20 mouse cellular contexts compared by ENCODE assay signal in genomic region chr10:80538180-80538579, GRCm38 (mm10). TPM values are rescaled to one million over a fixed set of nuclear protein-coding genes. Genes with fewer than 3 reads are reported as not detected.
A peak's percentile ranks its signal among the peaks of the same experiment; 100 is the strongest.
DNase-seq lines count a peak whose midpoint lies in the region; ATAC-seq and TF ChIP-seq lines count a peak whose summit lies in the region.
"Had no signal": no experiment of that assay in that cellular context is flagged by ENCODE, and none has a peak within 500 bp of the region (broad histone marks: within the 10 kb centered on the region; RNA-seq: fewer than 3 reads in every experiment).

No protein-coding gene starts in this region.

- H3K9me3 ChIP-seq in liver, embryonic 15.5 days (replicated peaks) = no peaks in the 10 kb centered on the region
- H3K9me3 ChIP-seq: embryonic facial prominence, embryonic 15.5 days; heart, embryonic 12.5 days; hindbrain, embryonic 15.5 days; midbrain, embryonic 10.5 days; neural tube, embryonic 15.5 days had no signal

- no peaks in the 10 kb centered on the region; the same call in 1 of the 2 replicates for H3K4me1 ChIP-seq in kidney, adult 2 months (ENCODE audit: control insufficient read depth, insufficient read depth, low read length)
- H3K4me1 ChIP-seq in liver, embryonic 15.5 days (replicated peaks) = peaks cover 72% of the 10 kb centered on the region

- ATAC-seq in liver, embryonic 15.5 days (ENCODE audit: insufficient read depth) = no peak

- peak; percentile 31 for DNase-seq in kidney, adult 2 months
- DNase-seq in kidney, adult 9 months = no peak
- DNase-seq in 416B (ENCODE audit: low read depth) (peak; percentile 46), MN1 (ENCODE audit: low spot score) (peak; percentile 70)
- DNase-seq in heart, adult 11 months = no peak
- no peak for DNase-seq in urinary bladder, postnatal 4 days (ENCODE audit: low spot score in 2 of 2)
- DNase-seq: cerebellum, adult 9-10 months; layer of hippocampus, postnatal 36 days; lung, postnatal 14 days; right cerebral cortex, postnatal 4 days; thymus, postnatal 4 days had no signal

- H3K27me3 ChIP-seq in kidney, adult 2 months (replicated peaks; ENCODE audit: control insufficient read depth, insufficient read depth, low read length) = no peaks in the 10 kb centered on the region
- peaks cover 22% of the 10 kb centered on the region for H3K27me3 ChIP-seq in liver, embryonic 15.5 days

- no peak overlapping the region; the same call in 1 of the 2 replicates for H3K4me2 ChIP-seq in liver, embryonic 15.5 days

- no peak overlapping the region for H3K4me3 ChIP-seq in kidney, adult 2 months (ENCODE audit: insufficient read depth, low read depth, low read length)
- no peak overlapping the region; the same call in 1 of the 2 replicates for H3K4me3 ChIP-seq in liver, embryonic 15.5 days (replicated peaks)

- TF ChIP-seq CTCF in kidney, adult 2 months (conservative IDR thresholded peaks at IDR 0.05; ENCODE audit: insufficient read depth, insufficient read length, low read depth, low read length) = no peak

- H3K9ac ChIP-seq in liver, embryonic 15.5 days = no peak overlapping the region
- H3K9ac ChIP-seq: embryonic facial prominence, embryonic 15.5 days; heart, embryonic 12.5 days; hindbrain, embryonic 15.5 days; neural tube, embryonic 15.5 days had no signal

- WGBS in kidney, adult 2 months = 51% methylated on average over 5 of the region's 5 CpGs
- WGBS in liver, embryonic 15.5 days (ENCODE audit: insufficient replicate concordance) = 56% methylated on average over 5 of the region's 5 CpGs

- peaks cover 2% of the 10 kb centered on the region; the same call in 1 of the 2 replicates for H3K36me3 ChIP-seq in kidney, adult 2 months (ENCODE audit: control insufficient read depth, insufficient read depth, low read length)
- peaks cover 22% of the 10 kb centered on the region for H3K36me3 ChIP-seq in liver, embryonic 15.5 days (replicated peaks)

- TF ChIP-seq POLR2A in kidney, adult 2 months (IDR thresholded peaks at IDR 0.05; ENCODE audit: low read depth, low read length) = no peak

- H3K27ac ChIP-seq in kidney, adult 2 months (ENCODE audit: insufficient read depth, low read depth, low read length) = no peak overlapping the region
- H3K27ac ChIP-seq in liver, embryonic 15.5 days (replicated peaks) = peak overlapping the region; percentile 84; the same call in 1 of the 2 replicates
- H3K27ac ChIP-seq: embryonic facial prominence, embryonic 15.5 days; hindbrain, embryonic 15.5 days; kidney, postnatal 0 days; neural tube, embryonic 15.5 days had no signal

RNA-seq across cellular contexts. Expression of gene Atp8b3, which starts 0.7 kb away (rescaled TPM):
- polyA plus RNA-seq in kidney, adult 2 months (2012; rRNA removed) = 0.17 and 0.46 TPM in 2 replicates
- polyA plus RNA-seq in liver, embryonic 15.5 days (2015; fragmentation: Nextera tagmentation; extraction: Ambion mirVana) = 0.02 TPM in 1 of 2 replicates, not detected in the other
- polyA plus RNA-seq: liver, embryonic 16.5 days had no signal

RNA-seq across cellular contexts. Expression of gene Rexo1, which starts 23.2 kb away (rescaled TPM):
- 28.7 and 37.9 TPM in 2 replicates for polyA plus RNA-seq in kidney, adult 2 months (2012; rRNA removed)
- polyA plus RNA-seq in liver, embryonic 15.5 days (2015; fragmentation: Nextera tagmentation; extraction: Ambion mirVana) = 12.8 and 15.6 TPM in 2 replicates

RNA-seq across cellular contexts. Expression of gene Klf16, which starts 38.9 kb away (rescaled TPM):
- 8.7 and 10.7 TPM in 2 replicates for polyA plus RNA-seq in kidney, adult 2 months (2012; rRNA removed)
- 11.7 and 12.1 TPM in 2 replicates for polyA plus RNA-seq in liver, embryonic 15.5 days (2015; fragmentation: Nextera tagmentation; extraction: Ambion mirVana)

RNA-seq across cellular contexts. Expression of gene Onecut3, which starts 43.5 kb away (rescaled TPM):
- polyA plus RNA-seq in kidney, adult 2 months (2012; rRNA removed) = 0.03 TPM in 1 of 2 replicates, not detected in the other
- polyA plus RNA-seq in liver, embryonic 15.5 days (2015; fragmentation: Nextera tagmentation; extraction: Ambion mirVana) = not detected in 2 replicates
- polyA plus RNA-seq: cortical plate, adult 2 months; embryonic facial prominence, embryonic 15.5 days; heart, embryonic 12.5 days; kidney, postnatal 0 days had no signal

RNA-seq across cellular contexts. Expression of gene Abhd17a, which starts 52.0 kb away (rescaled TPM):
- polyA plus RNA-seq in kidney, adult 2 months (2012; rRNA removed) = 175 and 221 TPM in 2 replicates
- polyA plus RNA-seq in liver, embryonic 15.5 days (2015; fragmentation: Nextera tagmentation; extraction: Ambion mirVana) = 50.8 and 62.8 TPM in 2 replicates

Comparison
In these comparisons a context has a peak if more than half of its experiments do, and no peak if none do; other contexts are left out.
1. DNase-seq: peak in kidney, adult 2 months (single experiment), 416B (single experiment) and MN1 (single experiment); none in kidney, adult 9 months (single experiment), heart, adult 11 months (single experiment) and urinary bladder, postnatal 4 days (0 of 2).